Mouse (Mus musculus): ENCODE data around the gene Ccnb2.

GRCm38 (mm10) chr9:70406596-70406995, 14.8 kb downstream of the Ccnb2 start:
- TF ChIP-seq GATA1 (IDR thresholded peaks at IDR 0.05; ENCODE audit: borderline replicate concordance, low read length) (no peak), CTCF (IDR thresholded peaks at IDR 0.05; ENCODE audit: low read depth, low read length) (no peak), POLR2AphosphoS5 (IDR thresholded peaks at IDR 0.05; ENCODE audit: insufficient replicate concordance, low read depth, low read length) (no peak), GATA2 (IDR thresholded peaks at IDR 0.05; ENCODE audit: borderline replicate concordance, low read depth, low read length) (no peak), TAL1 (conservative IDR thresholded peaks at IDR 0.05; ENCODE audit: low read depth, low read length) (no peak)
